Mouse (Mus musculus): ENCODE measurements around the gene Olfr819.
"Not testable (repeated sequence)": the region's sequence is repeated elsewhere in the genome, so short reads cannot be mapped to it uniquely, and the experiment has no call there.

Olfr819 gene

DNA sequence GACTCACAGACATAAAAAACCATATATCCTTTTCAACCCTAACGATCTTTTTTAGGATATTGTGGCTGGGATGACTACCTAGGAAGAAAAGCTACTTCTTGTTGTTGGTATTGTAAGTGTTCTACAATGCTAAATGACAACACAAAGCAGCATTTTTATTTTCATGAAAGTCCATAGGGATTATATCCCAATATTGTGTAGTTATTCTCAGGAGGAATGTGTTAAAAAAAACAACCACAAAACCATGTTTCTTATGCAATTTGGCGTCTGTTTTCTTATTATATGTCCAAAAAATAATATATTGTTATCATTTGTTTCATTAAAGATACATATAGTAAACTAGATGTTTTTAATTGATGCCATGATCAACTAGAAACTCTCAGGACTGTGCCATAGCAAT, at the start of gene Olfr819:
TSS of gene Olfr819 (minus strand) at position 101 of the 400 bp plus-strand sequence.
- not testable (repeated sequence) for DNase-seq

DNA sequence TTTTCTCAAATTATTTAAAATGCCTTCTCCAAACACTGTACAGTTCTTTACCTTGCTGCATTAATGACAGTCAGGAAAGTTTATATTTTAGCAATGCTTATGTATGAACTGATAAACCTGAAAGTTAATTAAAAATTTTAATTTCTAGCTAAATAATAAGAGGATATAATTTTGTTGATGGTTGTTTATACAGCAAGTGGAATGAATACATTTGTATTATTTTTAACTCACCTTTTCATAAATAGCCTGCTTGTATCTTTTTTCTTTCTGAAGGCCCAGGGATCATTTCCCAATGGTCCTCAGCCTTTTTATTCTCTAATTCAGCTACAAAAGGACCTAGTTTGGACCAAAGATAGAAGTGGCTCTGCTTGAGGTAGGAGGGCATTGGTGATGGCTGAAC, 45.3 kb upstream of the Olfr819 start, which contains the start of gene Olfr820:
TSS of gene Olfr820 (plus strand) at position 301 of the 400 bp plus-strand sequence.
- no peak for DNase-seq

DNA sequence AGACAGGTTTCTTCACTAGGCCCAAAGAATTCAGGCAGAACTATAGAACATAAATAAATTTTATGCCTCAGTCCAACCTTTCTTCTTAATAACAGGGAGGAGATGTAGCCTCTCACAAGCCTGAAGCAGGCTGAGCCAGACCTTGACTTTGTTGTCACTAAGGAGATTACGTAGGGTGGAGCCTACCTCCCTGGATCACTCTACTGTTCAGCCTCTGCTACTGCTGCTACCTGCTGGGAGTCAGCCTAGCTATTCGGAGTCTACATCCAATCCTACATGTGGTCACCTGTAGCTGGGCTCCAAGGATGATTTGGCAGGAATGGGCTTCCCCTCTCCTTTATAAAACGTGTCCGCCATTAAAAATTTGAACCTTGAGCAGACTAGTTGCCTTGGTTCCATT, 38.3 kb upstream of the Olfr819 start:
- DNase-seq: not testable (repeated sequence)

DNA sequence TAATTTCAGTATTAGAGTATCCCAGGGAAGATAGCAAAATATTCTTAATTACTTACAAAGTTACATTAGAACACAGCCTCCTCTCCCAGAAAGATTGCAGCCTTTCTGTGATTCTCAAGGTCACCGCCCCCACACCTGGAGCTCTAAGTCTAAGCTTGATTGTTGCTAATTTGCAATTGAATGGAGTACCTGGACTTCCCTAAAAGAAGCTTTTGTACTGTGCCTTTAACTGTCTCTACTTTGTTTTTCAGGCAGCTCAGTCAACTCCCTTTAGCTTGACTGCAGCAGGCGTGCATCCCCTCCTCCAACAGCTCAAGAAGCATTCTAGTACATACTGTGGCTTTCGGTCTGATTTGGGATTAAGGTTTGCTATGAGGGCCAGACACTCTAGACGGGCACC, 37.0 kb upstream of the Olfr819 start:
- not testable (repeated sequence) for DNase-seq

DNA sequence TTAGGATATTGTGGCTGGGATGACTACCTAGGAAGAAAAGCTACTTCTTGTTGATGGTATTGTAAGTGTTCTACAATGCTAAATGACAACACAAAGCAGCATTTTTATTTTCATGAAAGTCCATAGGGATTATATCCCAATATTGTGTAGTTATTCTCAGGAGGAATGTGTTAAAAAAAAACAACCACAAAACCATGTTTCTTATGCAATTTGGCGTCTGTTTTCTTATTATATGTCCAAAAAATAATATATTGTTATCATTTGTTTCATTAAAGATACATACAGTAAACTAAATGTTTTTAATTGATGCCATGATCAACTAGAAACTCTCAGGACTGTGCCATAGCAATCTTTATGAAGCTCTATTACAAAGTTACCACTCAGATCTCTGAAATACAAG, 17.9 kb upstream of the Olfr819 start, which contains the start of gene Gm10310:
TSS of gene Gm10310 (minus strand) at position 101 of the 400 bp plus-strand sequence.
- DNase-seq: not testable (repeated sequence)

DNA sequence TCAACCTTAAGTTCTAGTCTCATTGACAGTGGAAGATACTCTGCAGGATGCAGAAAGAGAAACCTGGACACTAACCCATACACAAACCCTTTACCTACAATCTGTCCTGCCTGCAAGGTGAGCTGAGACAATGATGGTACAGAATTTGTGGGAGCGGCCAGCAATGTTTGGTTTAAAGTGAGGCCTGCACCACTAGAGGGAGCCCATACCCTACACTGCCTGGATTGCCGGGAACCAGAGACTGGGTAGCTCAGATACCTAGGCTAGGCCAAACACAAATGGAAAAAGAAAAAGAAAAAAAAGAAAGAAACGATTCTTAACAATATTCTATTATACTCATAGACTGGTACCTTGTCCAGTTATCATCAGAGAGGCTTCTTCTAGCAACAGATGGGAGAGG, 14.8 kb upstream of the Olfr819 start:
- DNase-seq: not testable (repeated sequence)

DNA sequence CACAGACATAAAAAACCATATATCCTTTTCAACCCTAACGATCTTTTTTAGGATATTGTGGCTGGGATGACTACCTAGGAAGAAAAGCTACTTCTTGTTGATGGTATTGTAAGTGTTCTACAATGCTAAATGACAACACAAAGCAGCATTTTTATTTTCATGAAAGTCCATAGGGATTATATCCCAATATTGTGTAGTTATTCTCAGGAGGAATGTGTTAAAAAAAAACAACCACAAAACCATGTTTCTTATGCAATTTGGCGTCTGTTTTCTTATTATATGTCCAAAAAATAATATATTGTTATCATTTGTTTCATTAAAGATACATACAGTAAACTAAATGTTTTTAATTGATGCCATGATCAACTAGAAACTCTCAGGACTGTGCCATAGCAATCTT, 9.0 kb upstream of the Olfr819 start, which contains the start of gene Olfr247:
TSS of gene Olfr247 (minus strand) at position 101 of the 400 bp plus-strand sequence.
- DNase-seq: not testable (repeated sequence)

GRCm38 (mm10) chr10:129972994-129973393, 5.9 kb upstream of the Olfr819 start:
- not testable (repeated sequence) for DNase-seq

DNA sequence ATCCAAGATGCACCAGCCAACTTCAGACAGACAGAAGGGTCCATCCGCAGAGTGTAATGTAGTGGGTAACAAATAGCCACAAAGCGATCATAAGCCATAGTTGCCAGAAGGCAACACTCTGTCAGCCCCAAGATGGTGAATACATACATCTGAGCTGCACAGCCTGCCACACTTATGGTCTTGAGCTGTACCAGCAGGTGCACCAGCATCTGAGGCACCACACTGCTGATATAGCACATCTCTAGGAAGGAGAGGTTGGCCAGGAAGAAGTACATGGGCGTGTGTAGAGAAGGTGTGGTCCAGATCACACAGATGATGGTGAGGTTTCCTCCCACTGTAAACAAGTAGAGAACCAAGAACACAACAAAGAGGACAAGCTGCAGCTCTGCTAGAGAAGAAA, 834 bp downstream of the Olfr819 start:
- DNase-seq: not testable (repeated sequence)

DNA sequence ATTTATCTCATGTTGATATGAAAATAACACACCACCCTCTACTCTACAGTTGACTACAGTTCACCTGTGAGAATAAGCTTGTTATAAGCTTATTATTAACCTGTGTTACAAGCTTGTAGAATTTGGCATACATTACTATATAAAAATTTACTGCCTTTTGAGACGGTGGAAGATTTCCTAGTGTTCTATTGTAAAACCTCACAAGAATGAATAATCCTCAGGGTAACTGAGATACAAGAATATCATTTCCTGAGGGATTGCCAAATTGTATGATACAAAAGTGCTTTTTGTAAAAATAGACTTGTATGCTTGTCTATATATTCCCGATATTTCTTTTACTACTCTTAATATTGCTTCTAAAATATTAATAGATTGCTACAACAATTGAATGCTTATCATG, 18.1 kb downstream of the Olfr819 start, which contains the start of gene Olfr818:
TSS of gene Olfr818 (minus strand) at position 101 of the 400 bp plus-strand sequence.
- DNase-seq: no peak

DNA sequence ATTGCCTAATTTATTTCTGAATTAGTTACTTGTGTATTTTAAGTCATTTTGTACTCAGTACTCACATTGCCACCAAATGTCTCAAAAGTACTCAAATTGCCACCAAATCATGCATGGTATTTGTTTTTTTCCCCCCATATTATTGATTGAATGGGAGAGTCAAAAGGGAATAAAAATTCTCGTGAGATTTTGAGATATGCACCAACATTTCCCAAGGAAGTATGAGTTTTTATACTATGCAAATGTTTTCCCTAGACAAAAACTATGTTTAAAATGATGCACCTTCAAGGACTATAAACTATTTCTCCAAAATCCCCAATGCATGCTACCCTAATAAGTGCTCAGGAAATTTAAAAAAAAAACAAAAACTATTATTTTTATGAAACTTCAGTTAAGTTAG, 51.6 kb downstream of the Olfr819 start, which contains the start of gene Olfr816:
TSS of gene Olfr816 (minus strand) at position 101 of the 400 bp plus-strand sequence.
- DNase-seq: no peak
